Comparison of ENCODE assay signal across 22 mouse cellular contexts in genomic region chr1:188030116-188030515, GRCm38 (mm10).
DNase-seq lines count a peak whose midpoint lies in the region; ATAC-seq and TF ChIP-seq lines count a peak whose summit lies in the region.
"Had no signal": no experiment of that assay in that cellular context is flagged by ENCODE, and none has a peak within 500 bp of the region (broad histone marks: within the 10 kb centered on the region; RNA-seq: fewer than 3 reads in every experiment).

No protein-coding gene starts in this region.

- no peak for ATAC-seq in midbrain, embryonic 16.5 days
- ATAC-seq in midbrain, embryonic 13.5 days, result no peak
- ATAC-seq in kidney, embryonic 15.5 days (replicated peaks; ENCODE audit: low FRiP score), result no peak
- ATAC-seq: CD4-positive, CD25-positive, alpha-beta regulatory T cell, adult 4 months; forebrain, embryonic 13.5 days; hindbrain, embryonic 16.5 days had no signal

- H3K27me3 ChIP-seq in cerebellum, adult 2 months (ENCODE audit: control insufficient read depth, insufficient read depth, low read length), result no peaks in the 10 kb centered on the region
- H3K27me3 ChIP-seq in heart, embryonic 10.5 days (ENCODE audit: insufficient read depth, poor library complexity, severe bottlenecking), result no peaks in the 10 kb centered on the region
- H3K27me3 ChIP-seq in midbrain, embryonic 16.5 days (ENCODE audit: control insufficient read depth, insufficient read depth, low read depth, low read length), result no peaks in the 10 kb centered on the region
- H3K27me3 ChIP-seq in midbrain, embryonic 13.5 days, result no peaks in the 10 kb centered on the region
- peaks cover 13% of the 10 kb centered on the region for H3K27me3 ChIP-seq in kidney, embryonic 15.5 days
- H3K27me3 ChIP-seq: forebrain, embryonic 13.5 days; heart, embryonic 15.5 days had no signal

- peaks cover 4% of the 10 kb centered on the region for H3K4me1 ChIP-seq in cerebellum, adult 2 months (ENCODE audit: control insufficient read depth, insufficient read depth, low read length)
- H3K4me1 ChIP-seq in heart, embryonic 10.5 days, result peaks cover 8% of the 10 kb centered on the region
- H3K4me1 ChIP-seq in midbrain, embryonic 16.5 days (ENCODE audit: control insufficient read depth, insufficient read depth, low read length), result peaks cover 8% of the 10 kb centered on the region; the same call in 1 of the 2 replicates
- peaks cover 19% of the 10 kb centered on the region for H3K4me1 ChIP-seq in midbrain, embryonic 13.5 days (replicated peaks)
- no peaks in the 10 kb centered on the region for H3K4me1 ChIP-seq in kidney, embryonic 15.5 days

- H3K36me3 ChIP-seq in heart, embryonic 10.5 days, result no peaks in the 10 kb centered on the region
- no peaks in the 10 kb centered on the region for H3K36me3 ChIP-seq in midbrain, embryonic 16.5 days (ENCODE audit: control insufficient read depth, insufficient read depth, low read length)
- no peaks in the 10 kb centered on the region for H3K36me3 ChIP-seq in midbrain, embryonic 13.5 days
- no peaks in the 10 kb centered on the region for H3K36me3 ChIP-seq in kidney, embryonic 15.5 days
- H3K36me3 ChIP-seq: embryonic facial prominence, embryonic 10.5 days; G1E; heart, embryonic 15.5 days had no signal

- DNase-seq in cerebellum, postnatal 10 days, result peak; percentile 43 to 44
- no peak for DNase-seq in cerebellum, adult 2 months
- DNase-seq in heart, adult 11 months, result peak; percentile 25
- DNase-seq in heart, embryonic 10.5 days (ENCODE audit: low spot score), result no peak
- peak; percentile 33 for DNase-seq in retina, postnatal 7 days (ENCODE audit: low read depth, low spot score)
- DNase-seq: adrenal gland, adult 8-10 months; adrenal gland, postnatal 36 days; B cell, adult 2 months; cerebellum, adult 11-12 months; gastrocnemius, postnatal 36 days; heart, adult 18-20 months; heart, postnatal 14 days had no signal

- no peak for TF ChIP-seq POLR2A in cerebellum, adult 2 months (IDR thresholded peaks at IDR 0.05; ENCODE audit: borderline replicate concordance, insufficient read depth, low read length)

- no peak for TF ChIP-seq CTCF in cerebellum, adult 2 months (IDR thresholded peaks at IDR 0.05; ENCODE audit: borderline replicate concordance, insufficient read depth, low read depth, low read length)

- H3K9me3 ChIP-seq in heart, embryonic 10.5 days, result no peaks in the 10 kb centered on the region
- H3K9me3 ChIP-seq in midbrain, embryonic 16.5 days (replicated peaks; ENCODE audit: control insufficient read depth, low read length, poor library complexity, severe bottlenecking), result no peaks in the 10 kb centered on the region
- H3K9me3 ChIP-seq in midbrain, embryonic 13.5 days, result no peaks in the 10 kb centered on the region
- no peaks in the 10 kb centered on the region for H3K9me3 ChIP-seq in kidney, embryonic 15.5 days (replicated peaks)
- H3K9me3 ChIP-seq: embryonic facial prominence, embryonic 10.5 days; forebrain, embryonic 13.5 days; heart, embryonic 15.5 days had no signal

- no peak overlapping the region for H3K4me3 ChIP-seq in cerebellum, adult 2 months (replicated peaks; ENCODE audit: insufficient read depth, low read depth, low read length)
- H3K4me3 ChIP-seq in heart, embryonic 10.5 days, result no peak overlapping the region
- no peak overlapping the region for H3K4me3 ChIP-seq in midbrain, embryonic 16.5 days (ENCODE audit: low read depth, low read length)
- H3K4me3 ChIP-seq in midbrain, embryonic 13.5 days (replicated peaks), result no peak overlapping the region
- H3K4me3 ChIP-seq in kidney, embryonic 15.5 days (replicated peaks), result no peak overlapping the region
- H3K4me3 ChIP-seq: embryonic facial prominence, embryonic 10.5 days; forebrain, embryonic 13.5 days; heart, embryonic 15.5 days had no signal

- 28% methylated on average over 10 of the region's 10 CpGs for WGBS in cerebellum, adult 2 months
- 52% methylated on average over 10 of the region's 10 CpGs for WGBS in heart, embryonic 10.5 days
- WGBS in midbrain, embryonic 16.5 days, result 28% methylated on average over 10 of the region's 10 CpGs
- 34% methylated on average over 10 of the region's 10 CpGs for WGBS in midbrain, embryonic 13.5 days
- 24% methylated on average over 10 of the region's 10 CpGs for WGBS in kidney, embryonic 15.5 days

- no peak overlapping the region for H3K9ac ChIP-seq in midbrain, embryonic 16.5 days (ENCODE audit: low read depth, low read length)
- H3K9ac ChIP-seq in midbrain, embryonic 13.5 days (replicated peaks), result no peak overlapping the region
- H3K9ac ChIP-seq in kidney, embryonic 15.5 days, result no peak overlapping the region
- H3K9ac ChIP-seq: forebrain, embryonic 13.5 days; heart, embryonic 15.5 days had no signal

- no peak overlapping the region for H3K27ac ChIP-seq in cerebellum, adult 2 months (ENCODE audit: insufficient read depth, low read length)
- no peak overlapping the region for H3K27ac ChIP-seq in heart, embryonic 10.5 days
- no peak overlapping the region for H3K27ac ChIP-seq in midbrain, embryonic 16.5 days (ENCODE audit: low read length)
- H3K27ac ChIP-seq in midbrain, embryonic 13.5 days, result no peak overlapping the region
- no peak overlapping the region for H3K27ac ChIP-seq in kidney, embryonic 15.5 days
- H3K27ac ChIP-seq: embryonic facial prominence, embryonic 10.5 days; forebrain, embryonic 13.5 days; heart, embryonic 15.5 days had no signal

- 0 out of 2 replicates have a peak overlapping the region, but pooled peaks have one; percentile 6 for H3K4me2 ChIP-seq in midbrain, embryonic 16.5 days (ENCODE audit: low read length)
- no peak overlapping the region for H3K4me2 ChIP-seq in midbrain, embryonic 13.5 days (replicated peaks)
- no peak overlapping the region for H3K4me2 ChIP-seq in kidney, embryonic 15.5 days
- H3K4me2 ChIP-seq: forebrain, embryonic 13.5 days; heart, embryonic 11.5 days; heart, embryonic 15.5 days had no signal

Comparison
In these comparisons a context has a peak if more than half of its experiments do, and no peak if none do; other contexts are left out.
1. DNase-seq: peak in cerebellum, postnatal 10 days (2 of 2), heart, adult 11 months (single experiment) and retina, postnatal 7 days (single experiment); none in cerebellum, adult 2 months (0 of 2) and heart, embryonic 10.5 days (single experiment).